Mouse (Mus musculus): ENCODE data around the gene Rps18.

- TF ChIP-seq CTCF (conservative IDR thresholded peaks at IDR 0.05; ENCODE audit: low read length) (no peak), NANOG (IDR thresholded peaks at IDR 0.05; ENCODE audit: borderline replicate concordance, low read length) (no peak), POU5F1 (IDR thresholded peaks at IDR 0.05; ENCODE audit: borderline replicate concordance, low read length) (no peak)
Measured at GRCm38 (mm10) chr17:33931159-33931866, 24.5 kb downstream of the Rps18 start.

Data from E14TG2a.4 (cell line).